Mouse (Mus musculus) hindbrain, postnatal 0 days (tissue): ENCODE data around the gene Cd40lg. TPM values are rescaled to one million over a fixed set of nuclear protein-coding genes. Genes with fewer than 3 reads are reported as not detected.

Experiments
- ATAC-seq: fragments of 200-750 bp; cut with Nextera tagmentation; 2 replicates; pipeline ENCODE4 v1.8.0; 2017; ENCODE audit warnings: mild to moderate bottlenecking, moderate TSS enrichment, moderate library complexity
- DNase-seq: peaks from one replicate; pipeline ENCODE4 v3.0.0-alpha.2; 2015; ENCODE audit warnings: low spot score
- H3K27ac ChIP-seq: fragments of 300-500 bp; sonication (generic); 2 replicates; pipeline ENCODE4 v1.5.1; 2014; ENCODE audit warnings: mild to moderate bottlenecking
- H3K27me3 ChIP-seq: fragments of 300-500 bp; sonication (generic); 2 replicates; pipeline ENCODE4 v1.6.1; 2014; ENCODE audit warnings: low read length, mixed read lengths; ENCODE audit not compliant: insufficient read depth
- H3K36me3 ChIP-seq: fragments of 300-500 bp; sonication (generic); 2 replicates; pipeline ENCODE4 v1.6.1; 2014; ENCODE audit warnings: low read length, mixed read lengths; ENCODE audit not compliant: insufficient read depth
- H3K4me1 ChIP-seq: fragments of 300-500 bp; sonication (generic); 2 replicates; pipeline ENCODE4 v1.6.1; 2014; ENCODE audit warnings: antibody characterized with exemption, low read length, mixed read lengths; ENCODE audit not compliant: insufficient read depth
- H3K4me2 ChIP-seq: fragments of 300-500 bp; sonication (generic); 2 replicates; pipeline ENCODE4 v1.6.1; 2014; ENCODE audit warnings: low read depth, mild to moderate bottlenecking, low read length, moderate library complexity, mixed read lengths
- H3K4me3 ChIP-seq: fragments of 300-500 bp; sonication (generic); 2 replicates; pipeline ENCODE4 v1.5.1; 2014; ENCODE audit warnings: low read length
- H3K9ac ChIP-seq: fragments of 300-500 bp; sonication (generic); replicated peaks from 2 replicates; pipeline ENCODE4 v1.6.1; 2014; ENCODE audit warnings: mild to moderate bottlenecking, low read length, moderate library complexity, mixed read lengths
- H3K9me3 ChIP-seq: fragments of 300-500 bp; sonication (generic); 2 replicates; pipeline ENCODE4 v1.6.1; 2016; ENCODE audit warnings: low read length, mixed read lengths
- CTCF ChIP-seq: IDR thresholded peaks from 2 replicates; pipeline ENCODE4 v1.5.1; 2016; ENCODE audit warnings: antibody characterized with exemption, control low read depth, low read depth
- WGBS: fragments of 180-500 bp; shearing (Covaris S2); extraction: QIAGEN DNeasy Blood & Tissue Kit; methylation state at CpG from one replicate; pipeline ENCODE4 v1.1.7; 2014; 5-methylcytosine and 5-hydroxymethylcytosine counted together
- polyA plus RNA-seq: library from polyadenylated mRNA; unstranded; fragments of >200 nt; fragmentation: Nextera tagmentation; extraction: Ambion mirVana; gene quantifications from 2 replicates; pipeline ENCODE4 v1.2.1, GENCODE M21; 2015
- total RNA-seq: library from RNA; depleted of rRNA; stranded (reverse); fragments of >200 nt; gene quantifications from 2 replicates; pipeline ENCODE4 v1.2.3, GENCODE M21; 2014

Cd40lg gene
- total and polyA plus RNA-seq, 2 experiments from 2014 or later = not detected

DNA sequence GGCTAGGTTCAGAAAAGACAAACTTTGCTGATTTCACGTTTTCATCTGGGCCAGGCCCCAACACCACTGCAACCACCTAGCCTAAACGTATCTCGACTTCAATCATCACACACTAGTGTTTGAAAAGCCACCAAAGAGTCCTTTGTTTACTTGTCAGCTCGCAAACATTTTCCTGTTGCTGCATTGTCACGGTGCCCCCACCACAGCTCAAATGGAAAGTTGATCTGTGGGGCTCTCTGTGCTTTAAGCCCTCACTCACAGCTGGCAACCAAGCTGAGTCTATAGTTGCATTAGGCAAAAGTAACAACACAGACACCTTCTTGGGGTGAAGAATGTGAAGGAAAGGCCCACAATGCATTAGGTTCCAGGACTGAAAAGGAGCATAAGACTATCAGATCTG, 4.3 kb downstream of the Cd40lg start:
- no peaks in the 10 kb centered on the region for H3K36me3 ChIP-seq
- no peaks in the 10 kb centered on the region for H3K9me3 ChIP-seq
- no peak for TF ChIP-seq CTCF
- H3K4me1 ChIP-seq = no peaks in the 10 kb centered on the region
- H3K27me3 ChIP-seq = no peaks in the 10 kb centered on the region
- no peak overlapping the region for H3K9ac ChIP-seq
- no peak overlapping the region for H3K4me3 ChIP-seq
- 70% methylated on average over 5 of the region's 5 CpGs for WGBS
- ATAC-seq = no peak
- H3K4me2 ChIP-seq = no peak overlapping the region
- no peak for DNase-seq
- H3K27ac ChIP-seq = no peak overlapping the region

DNA sequence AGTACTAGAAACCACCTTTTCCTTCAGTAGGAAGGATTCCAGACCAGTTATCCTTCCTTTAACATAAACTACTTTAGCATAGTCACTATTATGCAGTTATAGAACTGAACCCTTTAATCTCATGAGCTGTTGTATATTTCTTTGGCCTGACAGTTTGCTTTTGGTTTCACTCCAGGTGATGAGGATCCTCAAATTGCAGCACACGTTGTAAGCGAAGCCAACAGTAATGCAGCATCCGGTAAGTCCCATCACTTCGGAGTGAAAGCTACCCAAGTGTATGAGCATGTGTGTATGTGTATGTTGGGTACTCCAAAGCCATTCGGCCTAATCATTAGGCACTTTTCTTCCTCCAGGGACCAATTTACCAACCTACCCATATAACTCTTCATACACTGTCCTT, 7.6 kb downstream of the Cd40lg start:
- no peak overlapping the region for H3K4me2 ChIP-seq
- no peaks in the 10 kb centered on the region for H3K9me3 ChIP-seq
- ATAC-seq = no peak
- H3K27me3 ChIP-seq = no peaks in the 10 kb centered on the region
- H3K4me1 ChIP-seq = no peaks in the 10 kb centered on the region
- H3K4me3 ChIP-seq = no peak overlapping the region
- no peak for DNase-seq
- H3K27ac ChIP-seq = no peak overlapping the region
- H3K9ac ChIP-seq = no peak overlapping the region
- TF ChIP-seq CTCF = no peak
- 85% methylated on average over 5 of the region's 5 CpGs for WGBS
- H3K36me3 ChIP-seq = no peaks in the 10 kb centered on the region

DNA sequence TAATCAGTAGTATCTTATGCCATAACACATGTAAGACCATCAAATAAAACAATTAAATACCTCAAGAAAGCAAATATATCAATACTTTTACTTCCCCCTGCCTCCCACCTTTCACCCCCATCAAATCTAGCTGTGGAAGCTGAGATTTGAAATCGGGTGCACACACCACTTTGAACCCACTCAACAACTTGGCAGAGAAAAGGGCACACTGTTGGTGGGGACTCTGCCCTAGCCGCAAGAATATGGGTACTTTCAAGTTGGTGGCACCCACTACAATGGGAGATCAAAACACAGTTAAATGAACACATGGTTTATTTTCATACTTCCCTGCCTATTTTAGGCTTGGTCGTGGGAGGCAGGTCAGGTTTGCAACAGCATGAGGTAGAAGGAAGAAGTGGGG, 9.9 kb downstream of the Cd40lg start:
- no peak for TF ChIP-seq CTCF
- no peak for DNase-seq
- WGBS = 75% methylated on average over 3 of the region's 3 CpGs
- Histone ChIP-seq H3K27me3 (no peaks in the 10 kb centered on the region), H3K27ac (no peak overlapping the region), H3K9ac (no peak overlapping the region), H3K4me2 (no peak overlapping the region), H3K4me3 (no peak overlapping the region), H3K36me3 (no peaks in the 10 kb centered on the region), H3K9me3 (no peaks in the 10 kb centered on the region), H3K4me1 (no peaks in the 10 kb centered on the region)
- no peak for ATAC-seq

DNA sequence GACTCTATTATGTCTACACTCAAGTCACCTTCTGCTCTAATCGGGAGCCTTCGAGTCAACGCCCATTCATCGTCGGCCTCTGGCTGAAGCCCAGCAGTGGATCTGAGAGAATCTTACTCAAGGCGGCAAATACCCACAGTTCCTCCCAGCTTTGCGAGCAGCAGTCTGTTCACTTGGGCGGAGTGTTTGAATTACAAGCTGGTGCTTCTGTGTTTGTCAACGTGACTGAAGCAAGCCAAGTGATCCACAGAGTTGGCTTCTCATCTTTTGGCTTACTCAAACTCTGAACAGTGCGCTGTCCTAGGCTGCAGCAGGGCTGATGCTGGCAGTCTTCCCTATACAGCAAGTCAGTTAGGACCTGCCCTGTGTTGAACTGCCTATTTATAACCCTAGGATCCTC, 11.4 kb downstream of the Cd40lg start:
- TF ChIP-seq CTCF = no peak
- no peak for ATAC-seq
- 80% methylated on average over 10 of the region's 10 CpGs for WGBS
- no peaks in the 10 kb centered on the region for H3K4me1 ChIP-seq
- no peak overlapping the region for H3K27ac ChIP-seq
- H3K4me3 ChIP-seq = no peak overlapping the region
- no peaks in the 10 kb centered on the region for H3K9me3 ChIP-seq
- DNase-seq = no peak
- no peak overlapping the region for H3K9ac ChIP-seq
- no peak overlapping the region for H3K4me2 ChIP-seq
- no peaks in the 10 kb centered on the region for H3K27me3 ChIP-seq
- no peaks in the 10 kb centered on the region for H3K36me3 ChIP-seq

DNA sequence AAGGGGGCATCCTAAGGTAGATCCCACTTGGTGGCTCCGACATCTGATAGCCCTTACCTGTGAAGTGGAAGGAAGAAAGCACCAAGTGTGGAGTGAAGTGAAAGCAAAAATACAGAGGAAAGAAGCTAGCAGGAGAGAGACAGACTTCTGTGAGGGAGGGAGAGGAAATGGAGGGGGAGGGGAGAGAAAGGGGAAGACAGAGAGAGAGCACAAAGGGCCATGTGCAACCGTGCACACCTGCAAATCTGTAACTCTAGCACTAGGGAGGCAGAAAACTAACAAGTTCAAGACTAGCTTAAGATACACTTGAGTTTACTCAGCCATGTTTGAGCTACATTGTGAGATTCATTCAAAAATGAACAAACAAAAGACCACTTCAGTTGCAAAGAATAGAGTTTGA, 16.2 kb downstream of the Cd40lg start:
- no peak overlapping the region for H3K4me2 ChIP-seq
- no peak overlapping the region for H3K27ac ChIP-seq
- H3K27me3 ChIP-seq = no peaks in the 10 kb centered on the region
- DNase-seq = no peak
- no peaks in the 10 kb centered on the region for H3K9me3 ChIP-seq
- no peaks in the 10 kb centered on the region for H3K36me3 ChIP-seq
- WGBS = 70% methylated on average over 2 of the region's 2 CpGs
- no peak for ATAC-seq
- no peak overlapping the region for H3K9ac ChIP-seq
- no peak overlapping the region for H3K4me3 ChIP-seq
- TF ChIP-seq CTCF = no peak
- no peaks in the 10 kb centered on the region for H3K4me1 ChIP-seq

DNA sequence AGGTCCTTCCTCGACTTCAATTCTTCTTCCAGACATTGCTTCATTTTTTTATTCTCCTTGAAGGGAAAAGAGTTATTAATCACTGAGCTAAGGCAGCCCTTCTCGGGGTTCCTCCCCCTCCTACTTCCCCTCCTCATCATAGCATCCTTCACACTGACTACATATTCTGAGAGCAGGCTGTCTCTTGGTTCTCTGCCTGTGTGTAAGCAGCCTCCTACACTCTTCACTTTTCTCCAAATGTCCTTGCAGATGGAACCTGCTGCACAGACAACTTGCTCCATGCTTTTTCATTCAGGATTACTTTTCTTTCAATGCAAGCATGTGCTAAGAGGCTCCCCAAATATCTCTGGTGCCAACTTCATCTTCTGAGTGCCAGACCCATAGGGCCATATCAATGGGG, 21.7 kb downstream of the Cd40lg start:
- no peak overlapping the region for H3K27ac ChIP-seq
- TF ChIP-seq CTCF = no peak
- no peaks in the 10 kb centered on the region for H3K27me3 ChIP-seq
- H3K9ac ChIP-seq = no peak overlapping the region
- no peak overlapping the region for H3K4me2 ChIP-seq
- DNase-seq = no peak
- 62% methylated on average over 2 of the region's 2 CpGs for WGBS
- no peaks in the 10 kb centered on the region for H3K9me3 ChIP-seq
- ATAC-seq = no peak
- H3K4me3 ChIP-seq = no peak overlapping the region
- H3K36me3 ChIP-seq = no peaks in the 10 kb centered on the region
- no peaks in the 10 kb centered on the region for H3K4me1 ChIP-seq

DNA sequence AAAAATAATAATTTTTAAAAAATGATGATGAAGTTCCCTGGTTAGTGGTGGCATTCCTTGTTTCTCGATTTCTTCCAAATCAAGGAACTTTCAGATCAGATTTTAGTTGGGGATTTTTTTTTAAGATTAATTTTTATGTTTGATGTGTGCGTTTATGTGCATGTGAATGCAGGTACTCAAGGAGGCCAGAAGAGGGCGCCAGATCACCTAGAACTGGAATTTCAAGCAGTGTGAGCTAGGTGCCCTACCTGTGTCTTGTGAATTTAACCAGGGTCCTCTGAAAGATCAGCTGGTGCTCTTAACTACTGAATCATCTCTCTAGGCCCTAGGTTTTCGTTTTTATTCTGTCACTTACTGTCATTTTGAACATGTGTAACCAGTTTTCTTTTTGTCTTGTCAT, 24.0 kb downstream of the Cd40lg start:
- Histone ChIP-seq H3K4me3 (no peak overlapping the region), H3K4me1 (no peaks in the 10 kb centered on the region), H3K27ac (no peak overlapping the region), H3K9ac (no peak overlapping the region), H3K27me3 (no peaks in the 10 kb centered on the region), H3K4me2 (no peak overlapping the region), H3K9me3 (no peaks in the 10 kb centered on the region), H3K36me3 (no peaks in the 10 kb centered on the region)
- no peak for DNase-seq
- no peak for ATAC-seq
- no peak; the same call in 1 of the 2 replicates for TF ChIP-seq CTCF
- WGBS = 73% methylated on average over 4 of the region's 4 CpGs
